Mouse (Mus musculus): ENCODE results near the gene Nrip2.

The Nrip2 gene

GRCm38 (mm10) chr6:128398996-128399395, at the start of gene Nrip2:
Nrip2 (plus strand) TSS chr6:128399296.
- in situ Hi-C loops (cut with MseI, MboI): no loop called here

- in situ Hi-C loops (cut with MseI, MboI): no loop called here
Observed at GRCm38 (mm10) chr6:128349711-128350110, 49.4 kb upstream of the Nrip2 start.

- in situ Hi-C loops (cut with MseI, MboI): no loop called here
Observed at GRCm38 (mm10) chr6:128354140-128354539, 45.0 kb upstream of the Nrip2 start.

- in situ Hi-C loops (cut with MseI, MboI): no loop called here
Observed at GRCm38 (mm10) chr6:128355201-128355681, 43.9 kb upstream of the Nrip2 start.

GRCm38 (mm10) chr6:128355726-128356416, 43.2 kb upstream of the Nrip2 start, which contains the start of gene Tulp3:
Tulp3 (minus strand) TSS chr6:128355851.
- in situ Hi-C loops (cut with MseI, MboI): no loop called here

GRCm38 (mm10) chr6:128358999-128359398, 40.1 kb upstream of the Nrip2 start:
- in situ Hi-C loops (cut with MseI, MboI): no loop called here

GRCm38 (mm10) chr6:128361901-128362300, 37.2 kb upstream of the Nrip2 start:
- in situ Hi-C loops (cut with MseI, MboI): no loop called here

- in situ Hi-C loops (cut with MseI, MboI): no loop called here
Observed at GRCm38 (mm10) chr6:128362381-128363006, 36.6 kb upstream of the Nrip2 start, which contains the start of the genes Rhno1 and Foxm1. Rhno1 (minus strand) TSS chr6:128362911. Foxm1 (plus strand) TSS chr6:128362967.

- in situ Hi-C loops (cut with MseI, MboI): no loop called here
Observed at GRCm38 (mm10) chr6:128363007-128363825, 35.9 kb upstream of the Nrip2 start.

- in situ Hi-C loops (cut with MseI, MboI): no loop called here
Observed at GRCm38 (mm10) chr6:128364721-128365120, 34.4 kb upstream of the Nrip2 start.

GRCm38 (mm10) chr6:128366466-128366865, 32.6 kb upstream of the Nrip2 start:
- in situ Hi-C loops (cut with MseI, MboI): no loop called here

- in situ Hi-C loops (cut with MseI, MboI): no loop called here
Observed at GRCm38 (mm10) chr6:128370040-128370439, 29.1 kb upstream of the Nrip2 start.

- in situ Hi-C loops (cut with MseI, MboI): no loop called here
Observed at GRCm38 (mm10) chr6:128375192-128375591, 23.9 kb upstream of the Nrip2 start, which contains the start of the genes Tex52 and Gm44596. Tex52 (plus strand) TSS chr6:128375456. Gm44596 (plus strand) TSS chr6:128375503.

- in situ Hi-C loops (cut with MseI, MboI): no loop called here
Observed at GRCm38 (mm10) chr6:128376371-128377085, 22.6 kb upstream of the Nrip2 start.

- in situ Hi-C loops (cut with MseI, MboI): loop anchor here in 1 of 2 experiments (5.0 kb wide), 1 partner anchor 38 kb away; no protein-coding TSS in a partner anchor
Observed at GRCm38 (mm10) chr6:128379636-128380035, 19.5 kb upstream of the Nrip2 start.

GRCm38 (mm10) chr6:128380594-128381167, 18.4 kb upstream of the Nrip2 start:
- in situ Hi-C loops (cut with MseI, MboI): loop anchor here in 1 of 2 experiments (5.0 kb wide), 1 partner anchor 37 kb away; no protein-coding TSS in a partner anchor

GRCm38 (mm10) chr6:128381254-128381653, 17.8 kb upstream of the Nrip2 start:
- in situ Hi-C loops (cut with MseI, MboI): loop anchor here in 1 of 2 experiments (5.0 kb wide), 1 partner anchor 36 kb away; no protein-coding TSS in a partner anchor

- in situ Hi-C loops (cut with MseI, MboI): loop anchor here in 1 of 2 experiments (5.0 kb wide), 1 partner anchor 34 kb away; no protein-coding TSS in a partner anchor
Observed at GRCm38 (mm10) chr6:128383752-128384151, 15.3 kb upstream of the Nrip2 start.

GRCm38 (mm10) chr6:128385026-128385425, 14.1 kb upstream of the Nrip2 start:
- in situ Hi-C loops (cut with MseI, MboI): no loop called here

- in situ Hi-C loops (cut with MseI, MboI): no loop called here
Observed at GRCm38 (mm10) chr6:128389185-128389584, 9.9 kb upstream of the Nrip2 start.

Data from mouse trophoblast stem cell (cell line).